Mouse (Mus musculus): Measurements from ENCODE around the gene Hbs1l. TPM values are rescaled to one million over a fixed set of nuclear protein-coding genes. Genes with fewer than 3 reads are reported as not detected.

Gene Hbs1l
- 100 to 1,000 TPM; 134 to 140 TPM for polyA plus RNA-seq (2017; shearing (Covaris generic))

DNA sequence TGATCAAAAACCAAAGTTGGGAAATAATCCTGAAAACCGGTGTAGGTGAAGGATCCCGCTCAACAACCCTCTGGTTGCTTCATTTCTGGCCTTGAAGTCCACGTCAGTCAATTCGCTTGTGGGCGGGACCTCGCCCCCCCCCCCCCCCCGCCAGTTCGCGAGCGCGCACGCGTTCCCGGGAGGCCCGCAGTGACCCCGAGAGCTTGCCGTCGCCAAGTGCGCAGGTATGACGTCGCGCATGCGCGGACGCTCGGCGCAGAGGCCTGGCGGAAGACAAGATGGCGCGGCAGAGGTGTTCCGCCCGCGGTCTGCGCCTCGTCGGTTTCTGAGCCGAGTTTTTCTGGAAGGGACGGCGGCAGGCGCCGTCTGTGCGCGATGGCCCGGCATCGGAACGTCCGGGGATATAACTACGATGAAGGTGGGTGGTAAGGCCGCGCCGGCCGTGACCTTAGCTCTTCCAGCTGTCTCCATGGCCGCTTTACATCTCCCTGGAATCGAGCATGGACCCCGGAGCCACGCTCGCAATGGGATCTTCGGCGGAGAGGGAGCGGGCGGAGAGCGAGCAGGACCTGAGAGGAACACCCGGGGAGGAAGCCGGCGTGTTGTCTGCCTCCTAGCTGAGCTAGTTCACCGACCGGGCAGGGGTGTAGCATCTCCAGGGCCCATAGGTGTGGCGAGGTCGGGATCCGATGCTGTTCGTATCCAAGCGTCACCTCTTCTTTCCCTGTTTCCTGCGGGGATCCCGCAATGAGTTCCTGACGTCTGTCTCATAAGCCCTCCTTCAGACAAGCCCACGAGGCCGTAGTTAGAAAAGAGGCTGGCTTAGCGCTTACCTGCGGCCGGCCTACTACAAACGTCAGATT lies at the start of gene Hbs1l:
TSS of gene Hbs1l (plus strand) at position 221 of the 863 bp plus-strand sequence.
- ATAC-seq, result peak; percentile 90

DNA sequence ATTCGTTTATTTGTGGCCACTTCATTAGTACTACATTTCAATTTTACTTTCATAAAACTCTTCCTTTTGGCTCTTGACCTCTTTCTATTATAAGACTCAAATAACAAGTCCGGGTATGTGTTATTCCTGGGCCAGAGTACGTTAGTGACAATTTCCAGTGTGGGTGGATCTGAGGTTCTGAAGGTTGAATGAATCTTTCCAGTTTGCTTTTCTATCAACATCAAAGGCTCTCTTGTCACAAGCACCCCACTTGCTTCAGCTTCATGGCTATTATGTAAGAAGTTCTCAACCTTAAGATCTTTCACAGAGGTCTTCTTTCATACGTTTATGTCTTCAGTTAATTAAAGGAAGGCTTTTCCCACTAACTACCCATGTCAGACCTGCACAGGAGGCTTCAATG lies 47.2 kb upstream of the Hbs1l start:
- ATAC-seq, result peak; percentile 25

DNA sequence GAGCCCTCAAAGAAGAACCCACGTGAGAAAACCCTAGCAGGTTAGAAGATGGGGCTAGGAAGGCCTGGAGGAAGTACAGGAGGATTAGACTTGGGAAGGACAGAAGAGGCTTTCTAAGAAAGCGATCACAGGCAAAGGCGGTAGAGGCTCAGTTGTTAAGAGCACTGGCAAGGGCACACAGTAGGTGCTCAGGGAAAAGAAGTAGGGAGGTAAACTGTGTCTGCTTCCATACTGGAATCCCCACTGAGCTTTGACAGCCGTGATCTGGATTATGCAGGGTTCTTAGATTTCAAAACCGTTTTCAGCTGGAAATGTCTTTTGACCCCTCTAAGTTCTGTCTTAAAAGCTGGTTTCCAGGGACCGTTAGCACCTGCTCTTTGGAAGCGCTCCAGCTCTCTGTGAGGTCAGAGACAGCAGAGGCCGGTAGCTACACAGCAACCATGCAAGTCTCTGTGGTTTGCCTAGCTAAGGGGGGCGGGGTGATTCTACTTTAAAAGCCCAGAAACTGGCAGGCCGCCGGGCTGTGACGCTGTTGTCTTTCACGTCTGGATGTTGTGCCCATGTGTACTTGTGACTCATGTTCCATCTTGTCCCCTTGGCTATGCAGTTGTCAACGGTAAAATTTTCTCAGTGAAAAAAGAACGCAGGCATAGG lies 43.8 kb upstream of the Hbs1l start:
- peak; percentile 82 for ATAC-seq

DNA sequence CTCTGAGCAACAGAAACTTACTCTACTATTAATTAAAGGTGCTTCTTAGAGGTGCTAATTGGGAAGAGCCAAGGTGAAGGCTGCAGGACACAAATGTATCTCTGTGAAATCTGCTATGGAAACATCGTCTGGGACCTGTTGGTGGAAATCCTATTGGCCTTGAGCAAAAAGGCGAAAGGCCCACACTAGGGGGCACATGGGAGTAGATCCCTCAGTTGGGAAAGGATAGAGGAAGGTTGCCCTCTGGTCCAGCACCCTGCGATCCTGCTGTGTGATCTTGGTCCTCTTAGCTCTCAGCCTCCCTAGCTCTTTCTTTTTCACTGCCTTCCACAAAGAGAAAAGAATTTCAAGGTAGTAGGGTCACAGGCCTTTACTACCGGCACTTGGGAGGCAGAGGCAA lies 43.0 kb upstream of the Hbs1l start:
- ATAC-seq, result no peak

DNA sequence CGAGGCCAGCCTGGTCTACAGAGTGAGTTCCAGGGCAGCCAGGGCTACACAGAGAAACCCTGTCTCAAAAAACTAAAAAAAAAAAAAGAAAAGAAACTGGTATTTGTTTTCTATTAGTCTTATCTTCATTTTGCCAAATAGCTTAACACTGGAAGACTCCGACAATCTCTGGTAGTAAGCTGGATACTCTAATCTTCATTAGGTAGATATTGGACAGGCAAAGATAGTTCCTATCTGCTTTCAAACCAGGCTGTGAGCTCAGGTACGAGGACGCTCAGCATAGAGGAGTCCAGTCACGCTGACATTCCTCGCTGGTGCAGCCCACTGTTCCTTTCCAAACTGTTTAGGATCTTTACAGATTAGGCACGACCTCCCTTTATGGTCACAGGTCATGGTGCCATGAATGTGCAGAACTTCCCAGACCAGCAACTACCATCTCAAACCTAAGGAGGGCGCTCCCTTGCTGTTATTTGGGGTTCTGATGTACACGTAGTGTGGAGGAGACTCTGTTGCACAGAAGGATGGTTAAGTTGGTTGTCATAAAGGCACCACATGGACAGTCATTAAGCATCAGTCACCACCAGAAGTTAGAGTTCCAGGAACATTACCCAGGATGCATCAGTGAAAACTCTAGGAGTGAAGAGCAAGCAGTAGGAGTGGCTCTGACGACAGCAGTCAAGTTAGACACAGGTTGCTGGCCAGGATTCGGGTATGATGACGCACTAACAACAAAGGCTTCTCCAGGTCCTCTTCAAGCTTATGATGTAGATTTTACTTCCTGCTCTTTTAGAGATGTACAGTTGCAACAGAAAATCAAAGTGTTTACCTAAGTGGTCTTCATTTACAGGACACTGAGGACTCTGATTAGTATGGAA lies 41.3 kb upstream of the Hbs1l start:
- ATAC-seq, result peak; percentile 63

DNA sequence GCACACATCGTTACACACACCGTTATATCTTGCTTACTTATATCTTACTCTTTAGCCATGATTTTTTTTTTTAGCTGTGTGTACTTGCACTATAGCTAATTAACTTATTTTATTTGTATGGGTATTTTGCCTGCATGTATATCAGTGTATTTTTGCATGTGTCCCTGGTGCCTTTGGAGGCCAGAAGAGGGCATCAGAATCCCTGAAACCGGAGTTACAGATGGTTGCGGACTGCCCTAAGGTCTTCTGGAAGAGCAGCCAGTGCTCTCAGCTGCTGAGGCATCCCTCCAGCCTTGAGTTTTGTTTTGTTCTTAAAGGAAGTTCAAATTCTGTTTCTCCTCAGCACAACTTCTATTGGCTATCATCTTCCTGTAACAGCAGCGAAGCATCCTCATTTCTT lies 38.5 kb upstream of the Hbs1l start:
- ATAC-seq, result no peak

DNA sequence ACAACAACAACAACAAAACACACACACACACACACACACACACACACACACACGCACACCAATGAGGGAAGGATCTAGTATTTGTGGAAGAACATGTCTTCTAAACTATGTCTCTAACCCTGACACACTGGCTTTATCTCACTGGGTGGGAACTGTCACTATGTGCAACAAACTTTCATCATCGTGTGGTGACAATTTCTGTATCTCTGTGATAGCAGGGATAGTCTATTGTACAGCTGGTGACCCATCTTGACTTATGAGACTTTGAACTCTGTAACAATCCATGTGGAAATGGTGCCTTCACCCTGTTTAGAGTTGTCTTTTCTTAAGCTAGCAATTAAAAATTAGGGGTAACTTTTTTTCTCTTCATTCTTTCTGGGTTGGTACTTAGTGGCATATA lies 36.1 kb upstream of the Hbs1l start:
- no peak for ATAC-seq

DNA sequence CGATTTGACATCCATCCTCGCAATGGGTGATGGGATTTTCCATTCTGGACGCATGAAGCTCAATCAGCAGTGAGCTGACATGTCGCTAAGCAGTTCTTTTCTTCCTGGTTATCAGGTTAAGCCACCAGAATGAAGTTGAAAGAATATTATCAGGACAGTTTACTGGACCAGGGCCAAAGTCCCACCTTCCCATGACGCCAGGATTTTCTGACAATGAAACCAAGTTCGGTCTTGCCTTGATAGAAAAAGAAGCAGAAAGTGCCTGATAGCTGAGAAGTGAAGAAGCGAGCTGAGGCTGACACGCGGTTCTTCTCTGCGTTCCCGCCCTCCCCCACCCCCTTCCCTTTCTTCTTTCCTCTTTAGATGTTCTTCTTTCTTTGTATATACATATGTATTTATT lies 30.6 kb upstream of the Hbs1l start:
- no peak for ATAC-seq

DNA sequence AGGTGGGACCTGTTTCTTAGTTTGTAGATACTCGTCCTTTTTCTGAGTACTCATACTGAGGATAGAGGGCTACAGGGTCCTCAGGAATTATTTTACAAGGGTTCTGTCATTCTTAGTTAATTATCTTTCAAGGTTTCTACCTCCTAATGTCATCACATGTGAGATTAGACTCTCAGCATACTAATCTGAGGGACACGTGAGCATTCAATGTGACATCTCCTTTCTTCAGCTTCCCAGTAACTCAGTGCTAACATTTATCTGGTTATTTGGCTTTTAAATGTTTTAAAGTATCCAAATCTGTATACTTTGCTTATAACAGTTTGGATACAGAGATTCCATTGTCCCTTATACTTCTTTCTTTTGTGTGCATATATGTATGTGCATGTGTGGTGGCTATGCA lies 28.3 kb upstream of the Hbs1l start:
- ATAC-seq, result no peak

DNA sequence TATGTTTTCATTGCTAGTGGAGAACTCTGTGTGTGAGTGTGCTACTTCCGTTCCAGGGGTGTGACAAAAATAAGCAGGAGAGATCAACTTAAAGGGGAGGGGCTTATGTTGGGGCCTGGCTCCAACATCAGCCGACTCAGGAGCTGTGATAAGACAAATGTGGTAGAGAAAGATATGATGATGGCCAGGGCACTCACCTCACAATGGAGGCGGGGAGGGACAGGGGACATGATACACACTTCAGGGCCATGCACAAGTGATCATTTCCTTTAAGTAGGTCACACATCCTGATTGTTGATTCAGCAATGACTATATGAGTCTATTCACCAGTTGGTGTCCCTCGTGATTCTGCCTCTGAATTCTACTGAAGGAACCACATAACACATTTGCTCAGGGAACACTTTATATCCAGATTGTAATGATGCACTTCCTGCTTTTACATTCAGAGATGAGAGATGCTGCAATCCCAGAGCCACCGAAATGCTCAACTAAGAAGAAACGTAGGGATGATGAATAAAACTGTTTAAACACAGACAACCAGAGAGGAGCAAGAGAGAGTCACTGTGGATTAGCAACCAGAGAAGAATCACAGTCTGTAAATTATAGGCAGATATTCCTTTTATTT lies 26.9 kb upstream of the Hbs1l start:
- ATAC-seq, result peak; percentile 82

DNA sequence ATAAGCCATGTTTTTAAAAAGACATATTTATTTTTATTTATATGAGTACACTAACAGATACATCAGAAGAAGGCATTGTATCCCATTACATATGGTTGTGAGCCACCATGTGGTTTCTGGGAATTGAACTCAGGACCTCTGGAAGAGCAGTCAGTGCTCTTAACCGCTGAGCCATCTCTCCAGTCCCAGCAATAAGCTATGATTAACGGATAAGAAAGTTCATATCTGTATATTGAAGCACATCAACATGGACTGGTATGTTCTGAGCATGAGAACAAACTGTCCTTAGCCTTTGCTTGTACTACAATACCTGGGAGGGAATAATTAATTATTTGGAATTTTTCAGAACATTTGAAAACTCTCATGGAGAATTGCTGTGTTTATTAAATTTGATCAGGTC lies 25.9 kb upstream of the Hbs1l start:
- no peak for ATAC-seq

DNA sequence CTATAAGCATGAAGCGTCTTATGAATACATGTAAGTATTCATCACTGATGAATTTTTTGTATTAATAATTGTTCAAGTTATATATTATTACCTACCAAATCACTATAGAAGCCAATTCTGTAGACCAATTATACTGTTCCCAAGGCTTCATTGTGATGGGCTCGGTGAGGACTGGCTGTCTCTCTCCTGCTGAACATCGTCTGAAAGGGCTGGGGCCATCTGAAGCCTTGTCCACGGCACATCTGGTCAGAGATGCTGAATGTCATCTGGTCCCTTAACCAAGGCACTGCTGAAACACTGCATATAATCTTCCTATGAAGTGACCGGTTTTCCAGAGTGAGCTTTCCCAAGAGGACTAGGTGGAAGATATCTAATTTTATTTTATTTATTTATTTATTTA lies 24.9 kb upstream of the Hbs1l start:
- ATAC-seq, result no peak

DNA sequence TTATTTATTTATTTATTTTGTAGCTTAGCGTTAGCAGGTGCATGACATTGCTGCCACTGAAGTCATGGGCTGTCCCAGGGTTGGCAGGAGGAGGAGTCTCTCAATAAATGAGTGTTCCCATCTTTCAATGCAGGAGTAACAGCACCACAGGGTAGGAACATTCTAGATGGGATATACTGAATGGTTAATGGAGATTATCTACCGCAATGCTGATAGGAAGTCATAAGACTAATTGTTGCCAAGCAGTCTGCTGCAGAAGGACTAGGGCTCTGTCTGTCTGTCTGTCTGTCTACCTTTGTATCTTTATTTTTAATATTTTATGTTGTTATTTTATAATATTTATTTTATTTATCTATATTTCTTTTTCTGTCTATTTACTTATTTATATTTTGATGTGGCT lies 24.5 kb upstream of the Hbs1l start:
- no peak for ATAC-seq

DNA sequence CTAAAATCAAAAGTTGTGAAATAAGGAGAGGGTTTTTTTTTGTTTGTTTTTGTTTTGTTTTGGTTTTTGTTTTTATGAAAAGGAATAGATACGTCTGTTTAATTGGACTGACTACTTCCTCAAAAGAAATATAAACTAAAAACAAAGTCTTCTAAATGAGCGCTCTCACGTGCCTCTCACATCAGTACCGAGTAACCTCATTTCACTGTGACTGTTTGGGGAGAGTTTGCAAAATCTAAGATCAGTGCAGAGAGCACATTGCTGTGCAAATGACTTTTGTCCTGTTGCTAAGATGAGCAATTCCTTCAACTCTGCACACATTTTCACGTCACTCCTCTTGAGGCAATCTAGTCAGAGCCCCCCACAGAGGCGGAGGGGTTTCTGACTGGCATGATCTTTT lies 24.0 kb upstream of the Hbs1l start:
- no peak for ATAC-seq

DNA sequence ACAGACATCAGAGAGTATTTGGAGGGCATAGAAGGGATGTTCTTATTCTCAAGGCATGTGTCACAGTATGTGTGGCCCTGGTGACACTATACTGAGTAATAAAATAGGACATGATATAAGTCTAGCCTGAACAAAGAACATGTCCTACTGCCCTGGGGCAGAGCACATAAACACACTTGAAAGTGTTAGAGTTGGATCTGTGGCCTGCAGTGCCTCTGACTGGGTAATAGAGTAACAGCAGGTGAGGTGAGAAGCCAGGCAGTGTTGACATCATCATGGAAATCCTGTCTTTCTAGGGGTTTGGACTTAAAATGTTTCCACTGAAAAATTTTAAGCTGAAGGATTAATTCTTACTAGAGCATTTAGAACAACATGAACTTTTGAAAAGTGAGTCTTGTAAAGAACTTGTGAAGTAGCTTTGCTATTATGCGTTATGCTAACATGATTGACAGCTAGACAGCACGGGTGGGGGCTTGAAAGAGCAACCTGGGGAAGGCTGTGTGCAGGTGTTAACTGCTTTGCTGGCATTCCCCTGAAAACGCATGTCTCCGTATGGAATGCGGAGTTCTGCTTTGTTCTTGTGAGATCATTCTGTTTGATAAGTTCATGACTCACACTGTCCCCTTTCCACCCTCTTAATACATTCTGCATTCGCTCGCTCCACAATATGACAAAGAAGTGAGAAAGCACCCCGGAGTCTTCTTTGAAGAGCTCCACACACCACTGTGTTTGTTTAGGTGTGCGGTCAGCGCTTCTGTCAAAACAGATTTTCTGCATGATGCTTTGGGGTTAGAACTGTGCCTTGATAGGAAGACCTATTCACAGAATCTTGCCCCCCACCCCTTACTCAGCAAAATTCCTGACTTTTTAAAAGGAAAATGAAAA lies 8.3 kb upstream of the Hbs1l start:
- ATAC-seq, result peak; percentile 47

DNA sequence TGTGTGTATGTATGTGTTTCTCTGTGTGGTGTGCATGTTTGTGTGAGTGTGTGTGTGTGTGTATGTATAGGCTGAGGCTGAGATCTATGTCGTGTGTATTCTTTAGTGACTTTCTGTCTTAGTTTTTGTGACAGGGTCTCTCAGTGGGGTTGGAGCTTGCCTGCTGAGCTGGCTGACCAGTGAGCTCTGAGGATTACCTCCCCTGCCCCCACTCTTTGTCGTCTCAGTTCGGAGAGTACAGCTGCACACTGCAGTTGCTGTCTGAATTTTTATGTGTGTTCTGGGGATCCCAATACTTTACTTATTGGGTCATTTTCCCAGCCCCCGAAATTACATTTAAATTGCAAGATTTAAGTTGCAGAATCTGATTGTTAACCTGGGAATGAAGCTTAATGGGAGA lies 4.6 kb upstream of the Hbs1l start:
- no peak for ATAC-seq

DNA sequence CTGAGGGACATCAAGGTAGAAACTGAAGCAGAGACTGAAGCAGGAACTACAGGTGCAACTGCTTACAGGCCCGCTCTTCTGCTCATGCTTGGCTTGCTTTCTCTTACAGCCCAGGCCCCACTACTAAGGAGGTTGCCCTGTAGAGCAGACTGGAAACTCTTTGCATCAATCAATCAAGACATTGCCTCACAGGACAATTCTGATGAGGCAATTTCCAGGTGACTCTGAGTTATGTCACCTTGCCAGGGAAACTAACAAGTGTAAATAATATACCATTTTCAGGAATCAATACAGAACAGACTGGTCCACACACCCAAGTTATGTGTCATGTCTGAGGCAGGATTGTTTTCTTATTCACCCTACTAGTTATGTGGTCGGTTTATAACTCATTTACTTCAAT lies 1.6 kb upstream of the Hbs1l start:
- ATAC-seq, result no peak

DNA sequence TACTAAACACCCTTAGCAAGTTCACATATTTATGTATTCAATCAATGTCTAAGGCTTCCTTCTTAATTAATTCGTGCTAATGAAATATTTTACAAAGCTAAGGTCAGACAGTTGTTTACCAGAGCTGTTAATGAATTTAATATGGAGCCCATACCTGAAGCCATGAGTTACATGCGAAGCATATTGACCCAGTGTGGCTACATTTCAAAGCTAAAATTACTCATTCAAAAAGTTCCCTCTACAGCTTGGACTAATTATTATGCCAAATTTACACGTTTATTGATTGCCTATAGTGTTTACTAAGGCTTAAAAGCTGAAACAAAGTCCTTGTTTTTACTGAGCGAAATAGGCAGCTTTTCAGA lies 401 bp upstream of the Hbs1l start:
- ATAC-seq, result peak; percentile 25

DNA sequence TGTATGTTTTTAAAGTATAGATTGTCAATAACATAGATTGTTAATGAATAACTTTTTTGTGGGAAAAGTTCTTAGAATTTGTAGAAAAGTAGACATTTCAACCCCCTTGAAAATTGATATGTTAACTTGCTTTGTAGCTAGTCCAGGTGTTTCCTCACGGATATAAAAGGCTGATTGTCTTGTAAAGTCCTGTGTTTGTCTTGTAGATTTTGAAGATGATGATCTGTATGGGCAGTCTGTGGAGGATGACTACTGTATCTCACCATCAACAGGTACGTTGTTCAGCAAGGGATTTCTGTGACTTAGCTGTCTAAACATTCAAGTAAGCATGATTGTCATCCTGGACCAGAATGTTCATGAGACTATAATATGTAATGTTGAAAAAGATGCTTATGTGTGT lies 3.2 kb downstream of the Hbs1l start:
- no peak for ATAC-seq

DNA sequence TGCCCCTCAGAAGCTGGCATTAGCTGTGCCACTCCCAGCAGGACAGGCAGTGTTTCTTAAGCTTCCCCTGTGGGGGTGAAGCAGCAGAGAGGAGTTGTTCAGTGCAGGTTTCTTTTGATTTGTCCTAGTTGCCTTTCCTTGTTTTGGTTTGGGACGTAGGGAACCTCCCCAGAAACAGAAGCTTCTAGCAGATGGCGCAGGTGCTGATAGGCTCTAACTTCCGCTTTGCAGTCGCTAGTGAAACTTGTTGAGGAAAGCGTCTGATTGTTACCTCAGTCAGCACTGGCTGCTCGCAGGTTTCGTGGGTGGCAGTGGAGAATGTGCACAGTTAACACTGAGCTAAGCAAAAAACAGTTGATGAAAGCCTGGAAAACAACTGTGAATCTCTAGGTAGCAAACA lies 6.0 kb downstream of the Hbs1l start:
- peak; percentile 79 for ATAC-seq

DNA sequence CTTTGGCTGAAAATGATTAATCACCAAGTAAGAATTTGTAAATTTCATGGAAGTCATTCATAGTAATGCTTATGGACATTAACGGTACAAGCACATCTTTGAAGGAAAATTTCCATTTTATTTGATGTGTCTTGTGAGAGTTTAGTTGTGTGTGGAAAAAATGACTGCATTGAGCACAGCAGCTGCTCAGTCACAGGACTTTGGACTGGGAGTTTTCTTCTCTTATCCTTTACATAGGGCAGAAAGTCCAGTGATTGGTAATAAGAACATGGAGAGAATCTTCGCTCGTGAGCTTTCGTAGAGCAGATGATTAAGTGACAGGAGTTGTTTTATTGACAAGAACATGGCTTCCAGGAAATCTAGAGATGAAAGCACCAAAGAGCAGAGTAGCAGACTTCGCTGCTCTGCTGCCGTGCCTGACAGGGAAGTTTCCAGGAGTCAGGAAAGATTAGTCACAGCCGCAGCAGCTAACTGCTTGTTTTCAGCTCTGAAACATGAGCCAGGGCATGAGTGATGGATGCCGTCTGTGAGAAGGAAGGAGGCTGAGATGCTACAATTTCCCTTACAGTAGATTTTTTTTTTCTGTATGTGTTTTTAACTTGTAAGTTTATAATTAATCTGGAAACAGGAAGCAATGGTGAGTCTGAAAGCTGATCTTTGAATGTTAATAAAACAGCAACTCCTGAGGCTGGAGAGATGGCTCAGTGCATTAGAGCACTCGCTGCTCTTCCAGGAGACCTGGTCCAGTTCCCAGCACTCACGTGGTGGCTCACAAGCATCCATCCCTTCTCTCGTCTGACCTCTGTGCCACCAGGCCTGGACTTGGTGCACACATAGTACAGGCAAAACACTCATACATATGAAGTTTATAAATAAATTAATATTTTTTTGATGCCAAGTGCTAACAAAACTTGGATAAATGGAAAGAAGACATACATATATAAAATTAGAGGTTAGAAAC lies 9.2 kb downstream of the Hbs1l start:
- peak; percentile 20 for ATAC-seq

Measured in CD4-positive, CD25-positive, alpha-beta regulatory T cell, adult 4 months (primary cell).